ENCODE assay signal across 12 mouse cellular contexts in the genomic region with DNA sequence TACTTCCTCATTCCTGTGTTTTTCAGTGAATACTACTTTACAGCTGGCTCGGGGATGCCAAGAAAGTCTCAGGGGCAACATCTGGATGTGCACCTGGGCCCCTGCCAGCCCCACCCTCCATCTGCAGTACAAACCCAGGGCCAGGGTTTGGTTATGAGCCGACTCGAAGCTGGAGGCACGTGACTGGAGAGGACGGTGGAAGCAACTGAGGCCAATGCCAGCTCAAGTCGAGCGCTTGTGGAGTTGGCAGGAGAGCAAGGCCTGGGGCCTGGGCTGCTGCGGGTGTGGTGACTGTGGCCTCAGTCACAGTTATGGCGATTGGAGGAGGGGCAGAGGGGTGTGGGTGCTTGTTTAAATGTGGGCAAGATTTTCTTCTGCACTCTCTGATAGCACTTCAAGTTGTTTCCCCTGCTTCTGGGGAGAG. TPM values are rescaled to one million over a fixed set of nuclear protein-coding genes. Genes with fewer than 3 reads are reported as not detected.
DNase-seq lines count a peak whose midpoint lies in the region; ATAC-seq and TF ChIP-seq lines count a peak whose summit lies in the region.
"Had no signal": no experiment of that assay in that cellular context is flagged by ENCODE, and none has a peak within 500 bp of the region (broad histone marks: within the 10 kb centered on the region; RNA-seq: fewer than 3 reads in every experiment).

No protein-coding gene starts in this region.

- TF ChIP-seq CTCF in intestine, postnatal 0 days (IDR thresholded peaks at IDR 0.05; ENCODE audit: low read depth): no peak
- TF ChIP-seq CTCF in stomach, postnatal 0 days (IDR thresholded peaks at IDR 0.05; ENCODE audit: low read depth): no peak

- WGBS in intestine, postnatal 0 days: 47% methylated on average over 9 of the region's 9 CpGs
- WGBS in stomach, postnatal 0 days: 59% methylated on average over 9 of the region's 9 CpGs
- WGBS in kidney, embryonic 14.5 days: 75% methylated on average over 9 of the region's 9 CpGs

- 0 out of 2 replicates have a peak overlapping the region, but pooled peaks have one; percentile 15 for H3K27ac ChIP-seq in intestine, postnatal 0 days (ENCODE audit: low read depth, low read length)
- H3K27ac ChIP-seq in stomach, postnatal 0 days (replicated peaks): 0 out of 2 replicates have a peak overlapping the region, but pooled peaks have one; percentile 30
- no peak overlapping the region for H3K27ac ChIP-seq in kidney, embryonic 14.5 days (ENCODE audit: low read depth, low read length)
- H3K27ac ChIP-seq: forebrain, embryonic 10.5 days; heart, embryonic 10.5 days had no signal

- H3K9me3 ChIP-seq in intestine, postnatal 0 days (ENCODE audit: control insufficient read depth): no peaks in the 10 kb centered on the region
- H3K9me3 ChIP-seq in stomach, postnatal 0 days (ENCODE audit: control insufficient read depth, low read length): no peaks in the 10 kb centered on the region
- no peaks in the 10 kb centered on the region for H3K9me3 ChIP-seq in kidney, embryonic 14.5 days (ENCODE audit: control insufficient read depth, low read length)
- H3K9me3 ChIP-seq: forebrain, embryonic 10.5 days; heart, embryonic 10.5 days had no signal

- H3K4me1 ChIP-seq in intestine, postnatal 0 days (replicated peaks; ENCODE audit: control insufficient read depth, insufficient read depth, low read length): 0 out of 2 replicates have a peak, but pooled peaks cover 3% of the 10 kb centered on the region
- H3K4me1 ChIP-seq in stomach, postnatal 0 days (replicated peaks; ENCODE audit: control insufficient read depth, insufficient read depth): no peaks in the 10 kb centered on the region
- peaks cover 13% of the 10 kb centered on the region; the same call in 1 of the 2 replicates for H3K4me1 ChIP-seq in kidney, embryonic 14.5 days (ENCODE audit: control insufficient read depth, insufficient read depth, low read length)

- no peaks in the 10 kb centered on the region for H3K27me3 ChIP-seq in intestine, postnatal 0 days (replicated peaks; ENCODE audit: control insufficient read depth, insufficient read depth, low read length)
- H3K27me3 ChIP-seq in stomach, postnatal 0 days (ENCODE audit: control insufficient read depth, insufficient read depth, low read length): no peaks in the 10 kb centered on the region
- H3K27me3 ChIP-seq in kidney, embryonic 14.5 days (ENCODE audit: control insufficient read depth, insufficient read depth, low read length): no peaks in the 10 kb centered on the region

- H3K9ac ChIP-seq in intestine, postnatal 0 days (ENCODE audit: low read depth, low read length): no peak overlapping the region
- H3K9ac ChIP-seq in stomach, postnatal 0 days (ENCODE audit: low read length): no peak overlapping the region
- H3K9ac ChIP-seq in kidney, embryonic 14.5 days (ENCODE audit: low read depth, low read length): no peak overlapping the region

- peak; percentile 45 for ATAC-seq in intestine, postnatal 0 days
- no peak for ATAC-seq in stomach, postnatal 0 days (ENCODE audit: low FRiP score, low TSS enrichment)
- no peak for ATAC-seq in kidney, embryonic 14.5 days (ENCODE audit: low FRiP score, low TSS enrichment)

- no peak overlapping the region for H3K4me2 ChIP-seq in intestine, postnatal 0 days (replicated peaks; ENCODE audit: low read depth)
- H3K4me2 ChIP-seq in stomach, postnatal 0 days (replicated peaks; ENCODE audit: low read depth): no peak overlapping the region
- H3K4me2 ChIP-seq in kidney, embryonic 14.5 days (replicated peaks; ENCODE audit: low read depth, low read length): no peak overlapping the region

- no peaks in the 10 kb centered on the region for H3K36me3 ChIP-seq in intestine, postnatal 0 days (ENCODE audit: control insufficient read depth, insufficient read depth)
- no peaks in the 10 kb centered on the region for H3K36me3 ChIP-seq in stomach, postnatal 0 days (ENCODE audit: control insufficient read depth, insufficient read depth, low read length)
- no peaks in the 10 kb centered on the region for H3K36me3 ChIP-seq in kidney, embryonic 14.5 days (ENCODE audit: control insufficient read depth, insufficient read depth, low read length)
- H3K36me3 ChIP-seq: forebrain, embryonic 10.5 days; heart, embryonic 10.5 days had no signal

- H3K4me3 ChIP-seq in intestine, postnatal 0 days (ENCODE audit: low read depth, low read length): no peak overlapping the region
- no peak overlapping the region for H3K4me3 ChIP-seq in stomach, postnatal 0 days (ENCODE audit: low read depth, low read length)
- no peak overlapping the region for H3K4me3 ChIP-seq in kidney, embryonic 14.5 days (ENCODE audit: low read length)
- H3K4me3 ChIP-seq: forebrain, embryonic 10.5 days; heart, embryonic 10.5 days had no signal

- peak; percentile 31 for DNase-seq in adrenal gland, postnatal 14 days
- DNase-seq in adrenal gland, adult 8-10 months: no peak
- DNase-seq in NIH3T3 (ENCODE audit: low read depth): peak; percentile 16
- DNase-seq in stomach, postnatal 0 days (ENCODE audit: low spot score): no peak
- DNase-seq in left cerebral cortex, adult 9 months (ENCODE audit: low spot score in 2 of 2): no peak
- DNase-seq in kidney, adult 11 months: no peak
- DNase-seq: cerebellum, postnatal 25 days; lung, postnatal 36 days had no signal

- TF ChIP-seq EP300 in stomach, postnatal 0 days (optimal IDR thresholded peaks at IDR 0.05): no peak

RNA-seq across cellular contexts. Expression of a gene that starts 27.4 kb away (rescaled TPM):
- total RNA-seq in adrenal gland, postnatal 14 days (2021): 13.9 and 18.0 TPM in 2 replicates
- total RNA-seq in adrenal gland, adult 8-10 months (2022): 10 to 100 TPM; 11.1 to 18.4 (median 13.9) TPM
- polyA plus RNA-seq in intestine, postnatal 0 days (2015; fragmentation: Nextera tagmentation; extraction: Ambion mirVana): 10.6 and 11.1 TPM in 2 replicates
- polyA plus RNA-seq in stomach, postnatal 0 days (2015; fragmentation: Nextera tagmentation; extraction: Ambion mirVana): 4.1 and 4.5 TPM in 2 replicates
- polyA plus RNA-seq in kidney, embryonic 14.5 days (2014; fragmentation: Nextera tagmentation; extraction: Ambion mirVana): 4.1 and 8.3 TPM in 2 replicates

Comparison
In these comparisons a context has a peak if more than half of its experiments do, and no peak if none do; other contexts are left out.
1. DNase-seq: peak in adrenal gland, postnatal 14 days (single experiment) and NIH3T3 (single experiment); none in adrenal gland, adult 8-10 months (single experiment), stomach, postnatal 0 days (single experiment), left cerebral cortex, adult 9 months (0 of 2) and kidney, adult 11 months (single experiment).